Mouse (Mus musculus) testis, adult 2 months (tissue): ENCODE measurements at regions not wholly inside any gene's neighbourhood (a gene's known extent, or its start where the extent isn't known, plus 50 kb on each side); places are given as distances from the start of the nearest gene placed in this dataset.

Experiments used
- CTCF ChIP-seq: fragments of 200-500 bp; IDR thresholded peaks from 2 replicates; pipeline ENCODE4 v1.5.1; 2012; ENCODE audit warnings: low read depth, mild to moderate bottlenecking, inconsistent platforms, low read length, moderate library complexity; ENCODE audit not compliant: control insufficient read depth, insufficient read depth, insufficient replicate concordance
- POLR2A ChIP-seq: fragments of 200-500 bp; IDR thresholded peaks from 2 replicates; pipeline ENCODE4 v1.6.1; 2012; ENCODE audit warnings: low read depth, mild to moderate bottlenecking, inconsistent platforms, low read length, moderate library complexity; ENCODE audit not compliant: control insufficient read depth

DNA sequence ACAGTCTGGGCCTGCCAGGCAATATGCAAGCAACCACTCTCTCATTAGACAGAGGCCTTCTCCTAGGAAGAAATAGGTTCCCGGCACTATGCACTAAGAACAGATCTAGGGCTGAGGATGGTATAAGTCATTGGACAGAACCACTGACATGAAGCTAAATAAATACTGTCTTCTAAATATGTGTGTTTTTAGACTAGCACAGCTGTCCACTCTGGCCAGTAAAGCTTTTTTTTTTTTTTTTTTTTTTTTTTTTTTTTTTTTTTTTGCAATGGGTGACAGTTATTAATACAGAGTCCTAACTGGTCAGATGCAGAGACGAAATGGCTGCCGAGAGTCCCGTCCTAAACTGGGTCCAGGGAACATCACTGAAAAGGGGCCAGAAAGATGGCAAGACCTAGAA, 218.9 kb downstream of the Srbd1 start:
- TF ChIP-seq POLR2A: no peak
- TF ChIP-seq CTCF: no peak
